Mouse (Mus musculus): ENCODE data around the gene Ehmt1.
"Not testable (repeated sequence)": the region's sequence is repeated elsewhere in the genome, so short reads cannot be mapped to it uniquely, and the experiment has no call there.

Gene Ehmt1

DNA sequence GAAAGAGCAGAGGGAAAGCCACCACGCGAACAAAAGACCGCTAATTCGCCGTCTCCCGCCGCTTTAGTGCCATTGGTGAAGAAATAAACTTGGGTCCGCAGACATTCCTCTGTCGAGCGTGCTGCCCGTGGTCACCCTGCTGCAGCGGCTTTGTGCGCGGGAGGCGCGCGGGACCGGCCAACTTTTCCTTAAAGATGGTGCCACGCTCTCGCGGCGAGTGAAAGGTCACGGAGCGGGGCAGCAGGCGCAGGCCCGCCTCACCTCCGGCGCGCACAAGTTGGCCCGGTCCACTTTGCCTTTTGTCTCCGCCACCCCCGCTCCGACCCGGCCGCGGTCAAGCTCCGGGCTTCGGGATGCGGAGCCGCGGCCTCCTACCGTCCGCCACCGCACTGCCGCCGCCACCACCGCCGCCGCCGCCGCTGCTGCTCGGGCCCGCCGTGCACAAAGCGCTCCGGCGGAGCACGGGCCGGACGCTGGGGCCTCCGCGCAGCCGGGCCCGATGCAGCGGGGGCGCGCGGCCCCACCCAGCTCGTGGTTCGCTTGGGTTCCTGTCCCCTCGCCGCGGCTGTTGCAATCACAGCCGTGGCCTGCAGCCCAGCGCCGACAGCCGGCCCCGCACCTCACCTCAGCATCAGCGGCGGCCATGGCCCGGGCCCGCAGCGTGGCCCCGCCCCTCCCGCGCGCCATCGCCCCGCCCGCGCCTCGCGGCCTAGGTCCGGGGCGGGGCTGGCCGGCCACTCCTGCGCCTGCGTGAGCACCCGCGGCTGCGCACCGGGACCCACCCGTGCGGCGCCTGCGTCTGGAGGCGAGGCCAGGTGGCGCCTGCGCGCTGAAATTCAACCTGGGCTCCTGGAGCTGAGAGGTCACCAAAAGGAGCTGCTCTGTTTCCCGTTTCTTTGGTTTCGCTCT, at the start of gene Ehmt1:
TSS of gene Ehmt1 (minus strand) at position 685 of the 909 bp plus-strand sequence.
- DNase-seq, result peak; percentile 94

DNA sequence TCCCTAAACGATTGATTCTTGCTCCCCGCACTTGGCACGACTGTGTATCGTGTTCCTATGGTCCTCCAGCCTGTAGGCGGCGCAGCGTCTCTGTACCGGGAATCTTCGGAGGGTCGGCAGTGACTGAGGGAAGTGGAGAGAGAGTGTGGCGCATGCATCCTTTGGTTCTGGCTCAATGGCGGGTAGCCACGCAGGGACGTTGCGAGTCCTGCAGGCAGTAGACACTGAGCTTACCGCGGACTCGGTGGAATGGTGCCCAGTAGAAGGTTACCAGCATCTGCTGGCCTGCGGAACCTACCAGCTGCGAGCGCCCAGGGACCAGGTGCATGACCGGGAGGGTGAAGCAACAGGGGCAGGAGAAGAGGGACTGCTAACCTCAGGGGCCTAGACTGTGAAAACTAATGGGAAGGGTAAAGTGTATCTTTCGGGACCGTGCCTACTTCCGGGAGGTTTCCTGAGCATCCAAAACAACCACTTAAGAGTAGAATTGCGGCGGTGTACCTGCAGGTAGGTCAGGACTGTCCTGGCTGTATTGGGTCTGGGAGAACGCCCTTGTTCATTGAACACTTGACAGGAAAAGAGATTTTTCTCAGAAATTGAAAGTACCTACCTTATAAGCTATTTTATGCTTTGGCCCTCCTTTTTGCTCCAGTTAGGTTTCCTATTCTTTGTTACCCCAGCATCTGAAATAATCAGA, 43.0 kb upstream of the Ehmt1 start, which contains the start of gene Dph7:
TSS of gene Dph7 (plus strand) at position 97 of the 697 bp plus-strand sequence.
- DNase-seq, result peak; percentile 93

DNA sequence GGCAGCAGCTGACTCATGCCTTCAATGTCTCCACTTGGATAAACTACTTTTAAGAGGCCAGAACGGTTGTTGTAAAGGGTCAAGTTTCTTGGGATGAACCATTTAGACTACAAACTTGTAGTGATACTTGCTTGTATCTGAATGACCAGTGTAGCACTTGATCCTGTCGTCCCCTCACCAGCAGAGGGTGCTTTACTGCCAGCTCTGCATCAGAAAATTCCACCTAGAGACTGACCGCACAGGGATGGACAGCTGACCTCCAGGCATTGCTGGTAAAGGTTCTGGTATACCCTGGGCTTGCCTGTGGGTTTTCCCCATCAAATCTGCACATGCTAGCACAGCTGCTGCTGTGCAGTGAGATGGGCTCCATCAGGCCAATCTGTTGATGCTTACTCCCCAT, 41.5 kb upstream of the Ehmt1 start:
- no peak for DNase-seq

- no peak for DNase-seq
Observed at GRCm38 (mm10) chr2:24952537-24953055, 33.2 kb upstream of the Ehmt1 start.

DNA sequence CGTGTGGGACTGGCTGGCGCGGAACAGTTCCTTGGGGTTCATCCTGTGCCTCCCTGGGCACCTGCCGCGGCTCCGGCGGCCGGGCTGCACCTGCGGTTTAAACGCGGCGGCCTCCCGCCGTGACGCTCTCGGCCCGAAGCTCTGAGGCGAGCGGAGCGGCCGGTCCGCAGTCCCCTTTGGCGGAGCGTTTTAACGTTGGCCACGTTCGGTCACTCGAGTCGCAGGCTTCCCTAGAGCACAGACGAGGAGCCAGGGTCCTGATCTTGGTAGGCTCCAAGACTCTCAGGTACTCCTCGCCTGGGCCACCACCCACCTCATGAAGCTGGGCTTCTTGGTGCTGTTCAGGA, 30.7 kb upstream of the Ehmt1 start:
- peak; percentile 18 for DNase-seq

- peak; percentile 99 for DNase-seq
Observed at GRCm38 (mm10) chr2:24949421-24950188, 30.2 kb upstream of the Ehmt1 start, which contains the start of gene Zmynd19. Gene Zmynd19, plus strand, starts transcription at chr2:24949792.

DNA sequence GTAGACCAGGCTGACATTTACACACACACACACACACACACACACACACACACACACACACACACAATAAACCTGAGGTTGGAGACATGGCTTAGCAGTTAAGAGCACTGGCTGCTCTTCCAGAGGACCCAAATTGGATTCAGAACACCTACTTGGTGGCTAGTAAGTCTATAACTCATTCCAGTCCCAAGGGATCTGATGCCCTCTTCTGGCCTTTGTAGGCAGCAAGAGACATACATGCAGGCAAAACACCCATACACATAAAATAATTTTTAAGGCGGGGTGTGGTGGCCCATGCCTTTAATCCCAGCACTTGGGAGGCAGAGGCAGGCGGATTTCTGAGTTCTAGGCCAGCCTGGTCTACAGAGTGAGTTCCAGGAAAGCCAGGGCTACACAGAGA, 24.9 kb upstream of the Ehmt1 start:
- not testable (repeated sequence) for DNase-seq

DNA sequence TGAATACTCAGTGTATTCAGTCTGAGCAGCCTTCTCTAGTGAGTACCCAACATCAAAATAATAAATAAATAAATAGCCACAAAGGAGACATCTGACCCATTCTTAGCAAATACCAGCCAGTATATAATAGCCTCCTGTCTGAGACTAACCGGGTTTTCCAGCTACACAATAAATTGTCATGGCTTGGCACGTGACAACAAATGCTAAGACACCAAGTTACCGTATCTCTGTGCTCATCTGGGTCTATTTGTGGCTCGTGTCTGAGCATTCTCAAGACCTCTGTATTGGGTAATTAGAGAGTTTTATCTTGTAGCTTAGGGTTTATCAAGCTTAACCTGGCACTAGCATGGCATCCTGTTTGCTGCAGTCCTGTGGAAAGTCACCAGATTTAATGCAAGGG, 22.7 kb upstream of the Ehmt1 start:
- DNase-seq, result no peak

- DNase-seq, result peak; percentile 82
Observed at GRCm38 (mm10) chr2:24935057-24935796, 15.8 kb upstream of the Ehmt1 start, which contains the start of gene Arrdc1. Gene Arrdc1, minus strand, starts transcription at chr2:24935252.

DNA sequence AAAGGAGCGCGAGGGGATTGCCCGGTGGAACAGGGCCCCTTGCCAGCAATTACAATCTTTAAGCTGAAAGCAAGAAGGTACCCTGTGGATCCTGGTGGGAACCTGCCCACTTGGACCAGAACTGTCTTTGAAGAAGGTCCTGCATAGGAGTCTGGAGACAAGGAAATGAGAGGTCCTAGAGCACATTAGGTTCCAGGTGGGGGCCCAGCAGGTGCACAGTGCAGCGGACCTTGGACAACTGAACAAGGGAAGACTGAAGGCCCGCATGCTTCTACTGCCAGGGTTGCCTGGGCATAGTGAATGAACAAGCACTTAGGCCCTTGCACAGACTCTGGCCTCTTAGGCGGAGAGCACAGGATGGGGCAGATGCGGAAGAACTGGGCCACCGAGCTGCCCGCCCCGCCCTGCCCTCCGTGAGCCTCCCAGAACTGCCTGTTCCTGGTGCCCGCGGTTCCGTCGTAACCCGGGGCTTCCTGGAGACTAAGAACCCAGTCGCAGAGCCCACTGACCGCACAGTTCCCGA, 15.1 kb upstream of the Ehmt1 start:
- no peak for DNase-seq

GRCm38 (mm10) chr2:24929593-24929992, 10.2 kb upstream of the Ehmt1 start:
- DNase-seq, result no peak

GRCm38 (mm10) chr2:24929119-24929518, 9.7 kb upstream of the Ehmt1 start:
- DNase-seq, result no peak

DNA sequence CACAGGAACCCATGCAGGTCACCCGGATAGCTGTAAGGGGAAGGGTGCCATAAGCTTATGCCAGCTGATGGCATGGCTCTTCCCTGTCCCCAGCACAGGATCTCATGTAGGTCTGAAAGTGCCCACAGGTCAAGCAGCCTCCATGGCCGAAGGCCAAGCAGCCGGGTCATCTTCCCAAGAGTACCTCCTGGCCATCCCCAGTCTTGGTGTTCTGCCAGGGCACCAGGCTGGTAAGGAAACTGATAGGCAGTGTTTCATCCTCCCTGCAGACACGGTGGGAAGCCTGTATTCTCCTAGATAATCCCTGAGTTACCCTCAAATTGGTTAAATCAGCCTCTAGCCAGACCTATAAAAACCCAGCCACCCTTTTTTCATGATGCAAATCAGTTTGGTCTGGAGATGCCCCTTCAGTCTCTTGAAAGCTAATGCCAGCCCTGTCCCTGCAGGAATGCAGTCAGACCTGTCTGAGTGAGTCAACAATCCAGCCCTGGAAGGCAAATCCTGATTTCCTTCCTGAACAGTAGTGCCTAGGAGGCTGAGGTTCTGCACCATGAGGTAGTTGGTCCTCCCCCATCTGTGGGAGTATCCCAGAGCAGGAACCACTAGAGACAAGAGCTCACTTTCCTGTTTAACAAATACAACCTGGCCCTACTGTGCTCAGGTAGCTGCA, 8.5 kb upstream of the Ehmt1 start:
- no peak for DNase-seq

GRCm38 (mm10) chr2:24926965-24927358, 7.5 kb upstream of the Ehmt1 start:
- no peak for DNase-seq

DNA sequence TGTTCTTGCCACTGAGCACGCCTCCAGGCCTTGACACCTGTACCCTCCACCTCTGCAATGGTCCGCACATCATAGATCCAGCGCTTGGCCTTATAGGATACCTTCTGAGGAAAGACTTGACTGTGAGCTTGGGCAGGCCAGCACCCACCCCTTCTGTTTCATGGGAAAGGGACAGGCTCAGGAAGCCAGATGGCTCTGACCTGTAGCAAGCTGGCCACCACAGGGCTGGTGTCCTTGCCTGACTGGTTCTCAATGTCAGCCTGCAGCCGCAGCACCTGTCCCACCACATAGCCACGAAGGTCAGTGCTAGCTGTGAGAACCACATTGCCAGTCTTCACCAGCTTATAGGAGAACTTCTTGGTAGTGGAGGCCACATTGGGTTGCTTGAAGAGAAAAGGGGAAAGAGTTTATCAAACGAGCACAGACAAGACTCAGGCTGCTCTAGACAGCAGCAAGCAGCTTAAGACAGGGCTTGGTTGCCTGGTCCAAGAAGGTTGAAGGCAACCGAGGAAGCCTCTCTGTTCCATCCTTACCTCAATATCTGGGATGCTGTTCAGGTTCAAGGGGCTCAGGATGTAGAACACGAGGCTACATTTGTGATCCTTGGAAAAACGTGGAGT, 7.0 kb upstream of the Ehmt1 start:
- no peak for DNase-seq

- DNase-seq, result no peak
Observed at GRCm38 (mm10) chr2:24925284-24925683, 5.9 kb upstream of the Ehmt1 start.

- no peak for DNase-seq
Observed at GRCm38 (mm10) chr2:24923561-24923960, 4.1 kb upstream of the Ehmt1 start.

DNA sequence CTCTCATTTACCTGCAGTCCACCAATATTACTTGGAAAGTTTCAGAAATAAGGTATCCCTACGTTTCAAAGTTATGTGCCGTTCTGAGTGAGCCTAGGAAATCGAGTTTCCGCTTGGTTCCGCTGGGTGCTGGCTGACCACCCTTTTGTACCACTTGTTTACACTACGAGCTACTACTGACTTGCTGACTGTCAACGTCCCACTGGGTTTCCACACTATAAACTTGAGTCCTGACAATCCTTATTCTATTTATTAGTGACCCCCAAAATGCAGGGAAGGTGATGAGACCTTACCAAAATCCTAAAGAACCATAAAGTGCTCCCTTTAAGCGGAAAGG, 393 bp upstream of the Ehmt1 start:
- no peak for DNase-seq

DNA sequence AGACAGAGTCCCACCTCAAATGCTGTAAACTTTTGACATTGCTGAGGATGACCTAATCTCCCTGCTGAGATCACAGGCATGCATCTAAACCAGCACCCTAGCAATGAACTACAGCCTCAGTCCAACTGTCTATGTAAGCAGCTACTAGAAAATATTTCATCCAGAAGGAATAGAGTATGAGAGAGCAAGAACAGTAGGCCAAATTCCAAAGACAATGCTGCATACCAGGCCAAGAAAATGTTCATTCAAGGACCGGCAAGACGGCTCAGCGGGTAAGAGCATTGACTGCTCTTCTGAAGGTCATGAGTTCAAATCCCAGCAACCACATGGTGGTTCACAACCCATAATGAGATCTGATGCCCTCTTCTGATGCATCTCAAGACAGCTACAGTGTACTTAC, 4.7 kb downstream of the Ehmt1 start:
- no peak for DNase-seq

GRCm38 (mm10) chr2:24912589-24912988, 6.8 kb downstream of the Ehmt1 start:
- no peak for DNase-seq

GRCm38 (mm10) chr2:24912189-24912588, 7.2 kb downstream of the Ehmt1 start:
- no peak for DNase-seq

Data from right cerebral cortex, postnatal 14 days (tissue).